Mouse (Mus musculus): ENCODE data around the gene Rap1gap.

Gene Rap1gap

GRCm38 (mm10) chr4:137751310-137751709, 86.8 kb downstream of the Rap1gap start:
- DNase-seq: no peak

GRCm38 (mm10) chr4:137751717-137752116, 87.2 kb downstream of the Rap1gap start:
- no peak for DNase-seq

- no peak for DNase-seq
Observed at GRCm38 (mm10) chr4:137752471-137752870, 87.9 kb downstream of the Rap1gap start.

GRCm38 (mm10) chr4:137753199-137753598, 88.7 kb downstream of the Rap1gap start:
- DNase-seq: no peak

- DNase-seq: no peak
Observed at GRCm38 (mm10) chr4:137754446-137754845, 89.9 kb downstream of the Rap1gap start.

- DNase-seq: no peak
Observed at GRCm38 (mm10) chr4:137762886-137763285, 98.4 kb downstream of the Rap1gap start.

GRCm38 (mm10) chr4:137763920-137764495, 99.5 kb downstream of the Rap1gap start:
- no peak for DNase-seq

GRCm38 (mm10) chr4:137764621-137765020, 100.1 kb downstream of the Rap1gap start:
- DNase-seq: no peak

GRCm38 (mm10) chr4:137765554-137765971, 101.0 kb downstream of the Rap1gap start:
- no peak for DNase-seq

- no peak for DNase-seq
Observed at GRCm38 (mm10) chr4:137766365-137766764, 101.8 kb downstream of the Rap1gap start.

GRCm38 (mm10) chr4:137768381-137768780, 103.9 kb downstream of the Rap1gap start:
- peak; percentile 93 for DNase-seq

GRCm38 (mm10) chr4:137768831-137769230, 104.3 kb downstream of the Rap1gap start:
- DNase-seq: peak; percentile 98

GRCm38 (mm10) chr4:137769635-137770034, 105.1 kb downstream of the Rap1gap start:
- DNase-seq: peak; percentile 98

GRCm38 (mm10) chr4:137770901-137771612, 106.5 kb downstream of the Rap1gap start:
- DNase-seq: peak; percentile 99

- no peak for DNase-seq
Observed at GRCm38 (mm10) chr4:137771749-137772148, 107.2 kb downstream of the Rap1gap start.

GRCm38 (mm10) chr4:137772438-137773056, 108.0 kb downstream of the Rap1gap start:
- DNase-seq: peak; percentile 94

GRCm38 (mm10) chr4:137773369-137773899, 108.9 kb downstream of the Rap1gap start:
- no peak for DNase-seq

GRCm38 (mm10) chr4:137774013-137774412, 109.5 kb downstream of the Rap1gap start:
- no peak for DNase-seq

- DNase-seq: no peak
Observed at GRCm38 (mm10) chr4:137774505-137774904, 110.0 kb downstream of the Rap1gap start.

GRCm38 (mm10) chr4:137777866-137778265, 113.3 kb downstream of the Rap1gap start:
- no peak for DNase-seq

GRCm38 (mm10) chr4:137778397-137779184, 114.1 kb downstream of the Rap1gap start:
- DNase-seq: no peak
